Mouse (Mus musculus): ENCODE data around the gene Rbm20.

DNA sequence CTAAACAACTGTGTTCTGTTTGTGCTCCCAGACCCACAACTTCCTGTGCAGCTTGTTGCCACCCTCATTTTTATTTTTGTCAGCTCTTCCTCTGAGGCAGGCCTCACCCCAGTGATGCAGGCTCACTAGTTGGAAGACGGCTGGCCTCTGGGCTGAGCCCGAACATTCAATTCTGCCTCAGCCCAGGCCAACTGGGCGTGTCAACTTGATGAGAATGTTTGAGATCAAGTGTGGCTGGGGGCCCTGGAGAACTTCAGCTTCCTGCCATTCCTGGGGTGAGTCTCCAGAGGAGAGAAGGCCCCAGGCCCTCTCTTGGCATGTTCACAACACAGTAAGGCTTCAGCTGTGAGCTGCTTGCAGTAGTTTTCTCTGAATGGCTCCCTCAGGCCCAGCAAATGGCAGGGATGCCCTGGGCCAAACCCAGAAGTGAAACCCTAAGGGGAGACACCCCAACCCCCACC is 216.6 kb downstream of the Rbm20 start:
- no peak for TF ChIP-seq CTCF (IDR thresholded peaks at IDR 0.05 in 2 of 3, conservative IDR thresholded peaks at IDR 0.05 in 1 of 3; ENCODE audit: control insufficient read depth in 1 of 3, insufficient read depth in 1 of 3, low read depth in 2 of 3, low read length in 3 of 3, poor library complexity in 1 of 3, severe bottlenecking in 1 of 3)
- no peak for TF ChIP-seq POLR2A (IDR thresholded peaks at IDR 0.05; ENCODE audit: control insufficient read depth in 1 of 2, insufficient read depth in 1 of 2, low read depth in 1 of 2, low read length in 2 of 2, poor library complexity in 1 of 2)

Data from MEL (cell line).